Mouse (Mus musculus) spleen, adult 2 months (tissue): ENCODE measurements around the gene Auts2.

Experiments used
- CTCF ChIP-seq: fragments of 200-500 bp; IDR thresholded peaks from 2 replicates; pipeline ENCODE4 v1.5.1; 2011; ENCODE audit warnings: mild to moderate bottlenecking, inconsistent platforms; ENCODE audit not compliant: insufficient read depth, insufficient read length, insufficient replicate concordance; ENCODE audit errors: extremely low read depth
- POLR2A ChIP-seq: fragments of 200-500 bp; IDR thresholded peaks from 2 replicates; pipeline ENCODE4 v1.6.1; 2011; ENCODE audit warnings: low read depth, low read length, inconsistent platforms

DNA sequence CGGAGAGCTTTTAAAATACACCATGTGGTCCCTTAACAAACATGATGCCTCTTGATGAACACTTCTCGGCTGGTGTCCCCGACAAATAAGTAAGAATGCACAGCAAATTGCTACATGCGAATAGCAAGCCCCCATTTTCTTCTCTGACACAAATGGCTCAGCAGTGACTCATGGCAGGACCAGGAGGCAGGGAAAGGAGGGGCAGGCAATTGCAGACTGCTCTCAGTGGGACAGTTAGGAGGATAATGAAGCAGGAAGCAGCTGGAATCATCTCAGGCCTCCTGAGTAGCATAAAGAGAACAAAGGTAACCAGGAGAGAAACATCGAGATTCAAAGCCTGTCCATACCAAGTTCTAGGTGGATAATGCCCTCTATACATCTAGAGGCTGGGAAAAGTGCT, 228.8 kb downstream of the Auts2 start:
- TF ChIP-seq POLR2A: no peak
- TF ChIP-seq CTCF: no peak
